Mouse (Mus musculus) hematopoietic stem cell, adult 5-6 weeks (primary cell): ENCODE results near the gene Iqcf3. TPM values are rescaled to one million over a fixed set of nuclear protein-coding genes. Genes with fewer than 3 reads are reported as not detected.
"Not testable (repeated sequence)": the region's sequence is repeated elsewhere in the genome, so short reads cannot be mapped to it uniquely, and the experiment has no call there.

Experiments used
- ATAC-seq, 2 experiments: fragments of 125-278 bp in 1 of 2; replicated peaks in 1 of 2; 2 replicates each; pipeline ENCODE4 v1.8.0; 2016 to 2017; ENCODE audit warnings: inconsistent platforms in 2 of 2, mild to moderate bottlenecking in 2 of 2, moderate number of reproducible peaks in 2 of 2, low read depth in 1 of 2, moderate TSS enrichment in 1 of 2; ENCODE audit not compliant: low FRiP score in 2 of 2, poor library complexity in 2 of 2, severe bottlenecking in 2 of 2, insufficient read depth in 1 of 2, low TSS enrichment in 1 of 2
- total RNA-seq: library from RNA; stranded (forward); fragments of 172-1452, 232-1000 nt; gene quantifications from 2 replicates; pipeline ENCODE4 v1.2.3, GENCODE M21; 2017

The Iqcf3 gene
- not detected in 2 replicates for total RNA-seq

- ATAC-seq, result no peak
Measured at GRCm38 (mm10) chr9:106561531-106561930, at the start of gene Iqcf3. TSS of gene Iqcf3 (minus strand) at chr9:106561631.

GRCm38 (mm10) chr9:106610727-106611126 lies 49.3 kb upstream of the Iqcf3 start:
- no peak for ATAC-seq

GRCm38 (mm10) chr9:106600546-106600945 lies 39.1 kb upstream of the Iqcf3 start:
- no peak for ATAC-seq

- ATAC-seq, result no peak
Measured at GRCm38 (mm10) chr9:106598466-106598865, 37.0 kb upstream of the Iqcf3 start.

GRCm38 (mm10) chr9:106595836-106596235 lies 34.4 kb upstream of the Iqcf3 start:
- ATAC-seq, result no peak

GRCm38 (mm10) chr9:106595402-106595801 lies 34.0 kb upstream of the Iqcf3 start:
- ATAC-seq, result not testable (repeated sequence)

GRCm38 (mm10) chr9:106592158-106592557 lies 30.7 kb upstream of the Iqcf3 start:
- ATAC-seq, result no peak

- ATAC-seq, result no peak
Measured at GRCm38 (mm10) chr9:106582552-106582951, 21.1 kb upstream of the Iqcf3 start.

- ATAC-seq, result no peak
Measured at GRCm38 (mm10) chr9:106580016-106580415, 18.6 kb upstream of the Iqcf3 start.

GRCm38 (mm10) chr9:106576112-106576511 lies 14.7 kb upstream of the Iqcf3 start:
- ATAC-seq, result no peak

GRCm38 (mm10) chr9:106573366-106573765 lies 11.9 kb upstream of the Iqcf3 start:
- ATAC-seq, result no peak

GRCm38 (mm10) chr9:106572186-106572585 lies 10.8 kb upstream of the Iqcf3 start:
- ATAC-seq, result no peak

GRCm38 (mm10) chr9:106570896-106571295 lies 9.5 kb upstream of the Iqcf3 start, which contains the start of gene Iqcf4:
TSS of gene Iqcf4 (minus strand) at chr9:106570996.
- no peak for ATAC-seq

- peak in 1 of 2 experiments; percentile 21; a peak in 1 of 4 replicates for ATAC-seq
Measured at GRCm38 (mm10) chr9:106566437-106566836, 5.0 kb upstream of the Iqcf3 start.

- ATAC-seq, result no peak
Measured at GRCm38 (mm10) chr9:106564025-106564424, 2.6 kb upstream of the Iqcf3 start.

- no peak for ATAC-seq
Measured at GRCm38 (mm10) chr9:106562291-106562690, 860 bp upstream of the Iqcf3 start.

GRCm38 (mm10) chr9:106534975-106535374 lies 26.5 kb downstream of the Iqcf3 start:
- ATAC-seq, result no peak

- no peak for ATAC-seq
Measured at GRCm38 (mm10) chr9:106534296-106534695, 27.1 kb downstream of the Iqcf3 start.

GRCm38 (mm10) chr9:106531833-106532232 lies 29.6 kb downstream of the Iqcf3 start:
- peak; percentile 89 for ATAC-seq

GRCm38 (mm10) chr9:106519909-106520308 lies 41.5 kb downstream of the Iqcf3 start:
- no peak for ATAC-seq
